Mouse (Mus musculus) E14TG2a.4 (cell line): ENCODE results near the gene Itih3.

Source experiments
- CTCF ChIP-seq: conservative IDR thresholded peaks from 2 replicates; pipeline ENCODE4 v1.5.1; 2014; ENCODE audit warnings: low read length
- NANOG ChIP-seq: IDR thresholded peaks from 2 replicates; pipeline ENCODE4 v1.6.1; 2014; ENCODE audit warnings: borderline replicate concordance, low read length, mixed read lengths

DNA sequence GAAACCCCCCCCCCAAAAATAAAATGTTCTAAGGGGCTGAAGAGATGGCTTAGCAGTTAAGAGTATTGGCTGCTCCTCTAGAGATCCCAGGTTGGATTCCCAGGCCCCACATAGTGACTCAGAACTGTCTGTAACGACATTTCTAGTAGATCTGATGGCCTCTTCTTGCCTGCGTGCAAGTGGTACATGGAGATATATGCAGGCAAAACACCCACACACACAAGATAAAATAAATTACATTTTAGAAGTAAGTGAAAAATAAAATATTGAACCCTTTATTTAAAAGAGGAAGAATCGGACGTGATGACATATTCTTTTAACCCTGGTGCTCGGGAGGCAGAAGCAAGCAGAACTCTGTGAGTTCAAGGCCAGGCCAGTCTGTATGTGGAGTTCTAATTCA, 20.9 kb downstream of the Itih3 start:
- no peak for TF ChIP-seq CTCF
- TF ChIP-seq NANOG, result no peak
